Mouse (Mus musculus): ENCODE results near the gene Tmpo.

Gene Tmpo

GRCm38 (mm10) chr10:91122646-91123045 lies 58.5 kb downstream of the Tmpo start:
- no peak for DNase-seq (ENCODE audit: low read depth, low spot score)

DNA sequence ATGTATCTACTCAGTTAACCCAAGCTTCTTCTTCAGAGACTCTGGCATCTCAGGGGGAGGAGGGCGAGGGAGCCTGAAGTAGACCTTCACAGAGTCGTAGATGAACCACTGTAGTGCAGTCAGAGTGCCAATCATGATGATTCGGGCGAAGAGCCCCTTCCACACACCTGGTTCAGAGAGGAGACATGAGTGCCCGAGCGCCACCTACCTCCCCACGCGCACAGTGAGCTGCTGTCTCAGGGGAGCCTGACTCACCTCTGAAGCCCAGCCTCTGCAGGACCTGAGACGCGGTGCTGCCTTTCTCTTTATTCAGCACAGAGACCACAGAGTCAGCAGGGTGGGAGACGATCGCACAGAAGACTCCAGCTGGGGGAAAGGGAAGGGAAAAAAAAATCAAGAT lies 64.2 kb downstream of the Tmpo start:
- no peak for DNase-seq (ENCODE audit: low read depth, low spot score)

GRCm38 (mm10) chr10:91109841-91110240 lies 71.3 kb downstream of the Tmpo start:
- no peak for DNase-seq (ENCODE audit: low read depth, low spot score)

DNA sequence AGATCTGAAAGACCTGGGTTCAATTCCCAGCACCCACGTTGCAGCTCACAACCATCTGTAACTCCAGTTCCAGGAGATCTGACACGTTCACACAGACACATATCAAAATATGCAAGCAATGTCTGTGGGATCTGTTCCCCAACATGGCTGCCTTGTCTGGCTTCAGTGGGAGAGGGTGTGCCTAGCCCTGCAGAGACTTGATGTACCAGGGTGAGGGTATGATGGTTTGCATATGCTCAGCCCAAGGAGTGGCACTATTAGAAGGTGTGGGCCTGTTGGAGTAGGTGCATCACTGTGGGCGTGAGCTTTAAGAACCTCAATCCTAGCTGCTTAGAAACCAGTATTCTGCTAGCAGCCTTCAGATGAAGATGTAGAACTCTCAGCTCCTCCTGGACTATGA lies 75.1 kb downstream of the Tmpo start:
- DNase-seq (ENCODE audit: low read depth, low spot score): no peak

- no peak for DNase-seq (ENCODE audit: low read depth, low spot score)
These were observed 78.1 kb downstream of the Tmpo start for GRCm38 (mm10) chr10:91102799-91103590.

GRCm38 (mm10) chr10:91101936-91102335 lies 79.2 kb downstream of the Tmpo start:
- DNase-seq (ENCODE audit: low read depth, low spot score): no peak

GRCm38 (mm10) chr10:91100101-91100500 lies 81.0 kb downstream of the Tmpo start:
- DNase-seq (ENCODE audit: low read depth, low spot score): no peak

- no peak for DNase-seq (ENCODE audit: low read depth, low spot score)
These were observed 83.1 kb downstream of the Tmpo start for GRCm38 (mm10) chr10:91098056-91098455.
